Mouse (Mus musculus) cortical plate, adult 2 months (tissue): Measurements from ENCODE around the gene Atg9b.

Experiments
- CTCF ChIP-seq: fragments of 200-500 bp; IDR thresholded peaks from 2 replicates; pipeline ENCODE4 v1.5.1; 2011; ENCODE audit warnings: mild to moderate bottlenecking, control low read depth, low read length; ENCODE audit not compliant: insufficient read depth; ENCODE audit errors: extremely low read depth
- POLR2A ChIP-seq: fragments of 200-500 bp; IDR thresholded peaks from 2 replicates; pipeline ENCODE4 v1.6.1; 2011; ENCODE audit warnings: mild to moderate bottlenecking, low read length, control low read depth; ENCODE audit not compliant: insufficient read depth; ENCODE audit errors: extremely low read depth

DNA sequence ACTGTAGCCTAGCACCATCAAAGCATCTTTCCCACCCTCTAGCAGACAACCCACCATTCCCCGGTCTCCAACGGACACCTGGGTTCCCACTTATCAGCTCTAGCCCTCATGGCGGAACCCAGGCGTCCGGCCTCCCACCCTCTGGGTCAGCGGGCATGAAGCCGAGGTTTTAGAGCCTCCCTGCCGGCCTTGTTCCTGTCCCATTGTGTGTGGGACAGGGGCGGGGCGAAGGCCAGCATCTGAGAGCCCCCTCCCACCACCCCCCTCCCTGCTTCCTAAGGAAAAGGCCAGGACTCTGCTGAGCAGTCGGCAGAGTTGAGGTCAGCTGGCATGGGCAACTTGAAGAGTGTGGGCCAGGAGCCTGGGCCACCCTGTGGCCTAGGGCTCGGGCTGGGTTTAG, 27.4 kb downstream of the Atg9b start, which contains the start of gene Nos3:
- TF ChIP-seq CTCF = no peak
- no peak for TF ChIP-seq POLR2A
